Mouse (Mus musculus): ENCODE data around the gene Olfr1137. TPM values are rescaled to one million over a fixed set of nuclear protein-coding genes. Genes with fewer than 3 reads are reported as not detected.

Gene Olfr1137
- polyA plus RNA-seq (2012; fragmentation: generic; extraction: Trizol): not detected

DNA sequence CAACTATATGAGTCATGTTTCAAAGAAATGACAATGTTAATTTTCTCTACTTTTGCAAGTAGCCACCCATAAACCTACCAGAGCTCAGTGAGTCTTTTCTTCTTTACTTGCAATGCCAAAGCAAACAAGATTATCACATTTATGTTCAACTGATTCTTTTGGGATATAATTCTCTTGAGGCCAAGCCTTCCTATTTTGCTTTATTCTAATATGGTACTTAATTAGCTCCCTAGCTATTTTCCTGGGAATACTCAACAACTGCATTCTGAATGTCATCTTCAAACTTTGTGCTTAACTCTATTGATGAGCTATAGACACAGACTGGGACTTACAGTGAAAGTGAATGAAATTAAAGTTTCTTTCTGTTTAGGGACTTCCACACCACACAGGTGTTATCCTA lies at the start of gene Olfr1137:
Gene Olfr1137 (minus strand): TSS at position 101 of the 400 bp plus-strand sequence.

GRCm38 (mm10) chr2:87753891-87754290 lies 40.9 kb upstream of the Olfr1137 start, which contains the start of gene Olfr1141:
Gene Olfr1141 (minus strand): TSS chr2:87753991.

DNA sequence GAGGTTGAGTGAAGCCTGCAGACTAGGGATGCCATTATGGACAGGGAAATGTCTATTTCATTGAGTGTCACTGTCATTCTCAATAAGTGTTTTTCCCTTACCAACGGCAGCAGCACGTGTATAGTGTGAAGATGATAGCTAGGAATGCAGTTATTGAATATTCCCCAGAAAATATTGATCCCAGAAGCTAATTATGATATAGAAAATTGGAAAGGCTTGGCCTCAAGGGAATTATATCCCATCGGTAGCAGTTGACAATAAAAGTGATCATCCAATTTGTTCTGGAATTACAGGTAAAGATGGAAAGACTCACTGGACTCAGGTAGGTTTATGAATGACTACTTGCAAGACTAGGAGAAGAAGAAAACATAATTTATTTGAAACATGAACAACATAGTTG lies 30.5 kb upstream of the Olfr1137 start, which contains the start of gene Olfr1140:
Gene Olfr1140 (plus strand): TSS at position 301 of the 400 bp plus-strand sequence.

DNA sequence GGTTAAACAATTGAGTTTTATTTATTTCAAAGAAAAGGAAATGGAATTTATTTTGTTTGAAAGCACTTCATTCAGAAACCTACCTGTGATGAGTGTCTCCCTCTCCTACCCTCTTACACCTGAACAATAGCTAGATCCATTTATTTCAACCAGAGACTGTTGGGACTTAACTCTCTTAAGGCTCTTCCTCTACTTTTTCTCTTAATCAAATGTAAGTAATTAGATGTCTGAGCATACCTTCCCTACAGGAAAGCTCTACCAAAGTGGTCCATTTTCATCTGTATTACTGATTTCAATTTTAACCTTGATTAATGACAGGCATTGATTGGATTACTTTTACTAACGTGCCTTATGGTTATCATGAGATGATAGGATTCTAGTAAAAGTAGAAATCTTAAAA lies 26.9 kb upstream of the Olfr1137 start, which contains the start of gene Olfr1138:
Gene Olfr1138 (minus strand): TSS at position 101 of the 400 bp plus-strand sequence.

GRCm38 (mm10) chr2:87693847-87694246 lies 19.1 kb downstream of the Olfr1137 start, which contains the start of gene Olfr1136:
Gene Olfr1136 (minus strand): TSS chr2:87693947.

DNA sequence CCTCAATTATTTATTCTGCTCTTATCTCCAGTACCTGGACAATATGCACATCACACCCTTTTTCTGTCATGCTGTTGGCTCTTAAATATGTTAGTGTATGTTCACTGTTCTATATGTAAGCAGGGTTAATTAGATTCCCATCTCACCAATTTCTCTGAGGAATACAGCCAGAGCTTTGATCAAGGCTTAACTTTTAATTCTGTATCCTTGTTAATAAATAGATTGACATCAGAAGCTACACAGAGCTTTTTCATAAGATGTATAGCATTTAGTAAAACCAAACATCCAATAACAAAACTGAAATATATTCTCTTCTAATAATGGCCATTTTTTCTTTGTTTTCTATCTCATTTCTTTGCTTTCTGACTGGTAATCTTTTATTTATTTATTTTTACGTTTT lies 39.4 kb downstream of the Olfr1137 start, which contains the start of gene Olfr1135:
Gene Olfr1135 (minus strand): TSS at position 101 of the 400 bp plus-strand sequence.

Other genes starting within 250 kb of the Olfr1137 start
- not detected for gene Pramel7, start 216.1 kb downstream of the Olfr1137 start, polyA plus RNA-seq (2012; fragmentation: generic; extraction: Trizol)
- not detected for gene Pramel6, start 206.6 kb downstream of the Olfr1137 start, polyA plus RNA-seq (2012; fragmentation: generic; extraction: Trizol)
- not detected for gene Olfr153, start 181.4 kb downstream of the Olfr1137 start, polyA plus RNA-seq (2012; fragmentation: generic; extraction: Trizol)
- not detected for gene Olfr1128, start 167.6 kb downstream of the Olfr1137 start, polyA plus RNA-seq (2012; fragmentation: generic; extraction: Trizol)
- gene Olfr1129, start 139.3 kb downstream of the Olfr1137 start, polyA plus RNA-seq (2012; fragmentation: generic; extraction: Trizol): not detected
- not detected for gene Olfr1130, start 107.0 kb downstream of the Olfr1137 start, polyA plus RNA-seq (2012; fragmentation: generic; extraction: Trizol)
- not detected for gene Olfr1131, start 86.1 kb downstream of the Olfr1137 start, polyA plus RNA-seq (2012; fragmentation: generic; extraction: Trizol)
- not detected for gene Olfr1132, start 75.6 kb downstream of the Olfr1137 start, polyA plus RNA-seq (2012; fragmentation: generic; extraction: Trizol)
- not detected for gene Olfr1133, start 65.8 kb downstream of the Olfr1137 start, polyA plus RNA-seq (2012; fragmentation: generic; extraction: Trizol)
- gene Olfr1134, start 54.7 kb downstream of the Olfr1137 start, polyA plus RNA-seq (2012; fragmentation: generic; extraction: Trizol): not detected
- not detected for gene Olfr1135, start 39.5 kb downstream of the Olfr1137 start, polyA plus RNA-seq (2012; fragmentation: generic; extraction: Trizol)
- not detected for gene Olfr1136, start 19.2 kb downstream of the Olfr1137 start, polyA plus RNA-seq (2012; fragmentation: generic; extraction: Trizol)
- not detected for gene Olfr1138, start 26.8 kb upstream of the Olfr1137 start, polyA plus RNA-seq (2012; fragmentation: generic; extraction: Trizol)
- gene Olfr1140, start 30.6 kb upstream of the Olfr1137 start, polyA plus RNA-seq (2012; fragmentation: generic; extraction: Trizol): not detected
- not detected for gene Olfr1141, start 40.8 kb upstream of the Olfr1137 start, polyA plus RNA-seq (2012; fragmentation: generic; extraction: Trizol)
- gene Olfr152, start 66.3 kb upstream of the Olfr1137 start, polyA plus RNA-seq (2012; fragmentation: generic; extraction: Trizol): not detected
- gene Olfr1143, start 87.4 kb upstream of the Olfr1137 start, polyA plus RNA-seq (2012; fragmentation: generic; extraction: Trizol): not detected
- gene Olfr1145, start 96.6 kb upstream of the Olfr1137 start, polyA plus RNA-seq (2012; fragmentation: generic; extraction: Trizol): not detected
- gene Olfr1148, start 117.4 kb upstream of the Olfr1137 start, polyA plus RNA-seq (2012; fragmentation: generic; extraction: Trizol): not detected
- gene Olfr1150-ps1, start 130.8 kb upstream of the Olfr1137 start, polyA plus RNA-seq (2012; fragmentation: generic; extraction: Trizol): not detected
- gene Olfr1151, start 142.7 kb upstream of the Olfr1137 start, polyA plus RNA-seq (2012; fragmentation: generic; extraction: Trizol): not detected
- not detected for gene Olfr1152, start 153.3 kb upstream of the Olfr1137 start, polyA plus RNA-seq (2012; fragmentation: generic; extraction: Trizol)
- not detected for gene Olfr1153, start 181.8 kb upstream of the Olfr1137 start, polyA plus RNA-seq (2012; fragmentation: generic; extraction: Trizol)
- gene Olfr1154, start 192.0 kb upstream of the Olfr1137 start, polyA plus RNA-seq (2012; fragmentation: generic; extraction: Trizol): not detected
- not detected for gene Olfr1155, start 232.0 kb upstream of the Olfr1137 start, polyA plus RNA-seq (2012; fragmentation: generic; extraction: Trizol)
- gene Olfr1156, start 239.9 kb upstream of the Olfr1137 start, polyA plus RNA-seq (2012; fragmentation: generic; extraction: Trizol): not detected

All from C3H10T1/2 (cell line).